Mouse (Mus musculus) G1E (cell line): ENCODE measurements around the gene Rgs17.

ENCODE experiments used
- CTCF ChIP-seq: IDR thresholded peaks from 2 replicates; pipeline ENCODE4 v1.5.1; 2012; ENCODE audit warnings: low read depth, low read length, inconsistent platforms, mixed read lengths
- GATA1 ChIP-seq: IDR thresholded peaks from 2 replicates; pipeline ENCODE4 v1.6.1; 2012; ENCODE audit warnings: borderline replicate concordance, low read length, inconsistent platforms, mixed read lengths

- TF ChIP-seq CTCF (no peak), GATA1 (no peak)
Measured at GRCm38 (mm10) chr10:5923096-5923495, 896 bp upstream of the Rgs17 start.
